Mouse (Mus musculus): Measurements from ENCODE around the gene Npy2r. TPM values are rescaled to one million over a fixed set of nuclear protein-coding genes. Genes with fewer than 3 reads are reported as not detected.
A peak's percentile ranks its signal among the peaks of the same experiment; 100 is the strongest.

Gene Npy2r
- 10 to 100 TPM; 32.2 to 37.6 TPM for total RNA-seq (2021)
- long read RNA-seq, experiment 1, transcript Npy2r-202 (2 exons, 3,325 nt), result minor isoform, 13 of 38 reads
- long read RNA-seq, experiment 1, transcript Npy2r-204 (2 exons, 1,689 nt), result major isoform, 18 of 38 reads
- long read RNA-seq, experiment 1, partial matches to known transcripts, result 0 of 38 reads
- long read RNA-seq, experiment 1, other reads (novel, unspliced or antisense), result 3 of 38 reads
- long read RNA-seq, experiment 2, transcript Npy2r-202 (2 exons, 3,325 nt), result minor isoform, 20 of 59 reads
- long read RNA-seq, experiment 2, transcript Npy2r-204 (2 exons, 1,689 nt), result major isoform, 30 of 59 reads
- long read RNA-seq, experiment 2, partial matches to known transcripts, result 3 of 59 reads
- long read RNA-seq, experiment 2, other reads (novel, unspliced or antisense), result 3 of 59 reads

- DNase-seq (ENCODE audit: low spot score in 2 of 2), result no peak
Observed at GRCm38 (mm10) chr3:82547908-82548721, at the start of gene Npy2r. TSS of gene Npy2r (minus strand) at chr3:82548084.

DNA sequence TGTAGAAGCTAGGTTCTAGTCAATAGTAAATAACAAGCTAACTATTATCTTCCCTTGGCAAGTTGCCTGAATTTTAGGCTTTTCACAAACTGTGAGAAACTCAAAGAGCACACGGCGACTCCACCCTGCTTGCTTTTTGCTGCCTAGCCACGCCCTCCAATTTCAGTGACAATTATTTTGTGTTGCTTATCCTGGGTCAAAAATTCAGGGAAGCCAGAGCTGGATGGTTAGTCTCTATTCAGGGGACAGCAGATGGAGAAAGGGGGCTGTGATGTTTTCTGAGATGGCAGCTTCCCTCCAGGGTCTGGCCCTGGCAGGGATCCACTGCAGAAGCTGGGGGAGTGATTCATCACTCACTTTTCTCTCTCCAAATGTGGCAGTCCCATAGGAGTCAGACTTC, 9.9 kb upstream of the Npy2r start:
- peak; percentile 34 to 53 for DNase-seq (ENCODE audit: low spot score in 2 of 2)

GRCm38 (mm10) chr3:82556311-82556828, 8.5 kb upstream of the Npy2r start:
- DNase-seq (ENCODE audit: low spot score in 2 of 2), result no peak

DNA sequence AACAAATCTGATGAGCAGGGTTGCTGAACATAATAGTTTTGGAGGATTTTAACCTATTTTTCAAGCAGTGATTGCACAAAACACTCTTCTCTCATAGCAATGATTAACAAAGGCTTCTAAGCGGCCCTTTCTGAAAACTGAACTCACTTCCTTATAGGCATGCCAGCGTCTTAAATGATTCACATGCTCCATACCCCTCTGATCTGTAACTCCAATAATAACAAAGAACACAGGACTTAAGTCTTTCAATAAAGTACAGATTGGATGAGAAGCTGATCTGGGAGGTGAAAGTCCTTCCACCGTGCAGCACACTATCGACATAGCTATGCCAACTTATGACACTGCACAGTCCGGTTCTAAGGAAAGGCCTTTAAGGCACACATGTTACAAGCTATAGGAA, 2.0 kb upstream of the Npy2r start:
- no peak for DNase-seq (ENCODE audit: low spot score in 2 of 2)

GRCm38 (mm10) chr3:82548753-82549152, 869 bp upstream of the Npy2r start:
- no peak for DNase-seq (ENCODE audit: low spot score in 2 of 2)

GRCm38 (mm10) chr3:82541449-82541848, 6.4 kb downstream of the Npy2r start:
- DNase-seq (ENCODE audit: low spot score in 2 of 2), result no peak

DNA sequence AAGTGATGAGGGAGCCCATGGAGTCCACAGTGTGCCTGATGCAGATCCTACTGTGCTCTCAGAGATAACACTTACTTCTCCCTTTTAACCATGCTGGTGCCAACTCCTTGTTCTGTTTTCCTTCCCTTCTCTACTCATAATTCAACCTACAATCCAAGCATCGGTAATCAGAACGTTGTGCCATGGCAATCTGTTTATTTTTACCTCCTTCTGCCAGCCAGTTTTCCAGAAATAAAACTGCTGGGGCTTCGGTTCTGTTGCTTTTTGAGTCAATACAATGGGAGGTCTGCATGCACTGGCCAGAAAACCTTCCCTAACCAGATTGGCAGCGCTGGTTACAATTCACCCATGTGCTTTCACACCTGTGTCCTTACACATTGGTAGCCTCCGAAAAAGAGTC, 7.9 kb downstream of the Npy2r start:
- DNase-seq (ENCODE audit: low spot score in 2 of 2), result peak; percentile 22 to 48

- no peak for DNase-seq (ENCODE audit: low spot score in 2 of 2)
Observed at GRCm38 (mm10) chr3:82524792-82525191, 23.1 kb downstream of the Npy2r start.

GRCm38 (mm10) chr3:82498006-82498405, 49.9 kb downstream of the Npy2r start:
- DNase-seq (ENCODE audit: low spot score in 2 of 2), result no peak

Other genes with a start within 250 kb of the Npy2r start
- 10 to 100 TPM; 90.2 to 94.9 TPM for gene Map9, start 190.0 kb downstream of the Npy2r start, total RNA-seq (2021)